Mouse (Mus musculus) neural tube, embryonic 13.5 days (tissue): Measurements from ENCODE around the gene Ank. TPM values are rescaled to one million over a fixed set of nuclear protein-coding genes. Genes with fewer than 3 reads are reported as not detected.

Experiments
- ATAC-seq: fragments of 200-750 bp; cut with Nextera tagmentation; 2 replicates; pipeline ENCODE4 v1.8.0; 2017; ENCODE audit warnings: low read depth, mild to moderate bottlenecking, moderate TSS enrichment, moderate library complexity
- H3K27ac ChIP-seq: fragments of 300-500 bp; sonication (generic); replicated peaks from 2 replicates; pipeline ENCODE4 v1.5.1; 2015; ENCODE audit warnings: moderate library complexity, mild to moderate bottlenecking, inconsistent platforms
- H3K27me3 ChIP-seq: fragments of 300-500 bp; sonication (generic); 2 replicates; pipeline ENCODE4 v1.6.1; 2015; ENCODE audit warnings: mild to moderate bottlenecking, inconsistent platforms
- H3K36me3 ChIP-seq: fragments of 300-500 bp; sonication (generic); 2 replicates; pipeline ENCODE4 v1.6.1; 2015; ENCODE audit warnings: mild to moderate bottlenecking, inconsistent platforms
- H3K4me1 ChIP-seq: fragments of 300-500 bp; sonication (generic); replicated peaks from 2 replicates; pipeline ENCODE4 v1.6.1; 2015; ENCODE audit warnings: inconsistent platforms
- H3K4me2 ChIP-seq: fragments of 300-500 bp; sonication (generic); 2 replicates; pipeline ENCODE4 v1.6.1; 2015; ENCODE audit warnings: inconsistent platforms, mild to moderate bottlenecking, moderate library complexity
- H3K4me3 ChIP-seq: fragments of 300-500 bp; sonication (generic); 2 replicates; pipeline ENCODE4 v1.5.1; 2015; ENCODE audit warnings: mild to moderate bottlenecking, inconsistent platforms
- H3K9ac ChIP-seq: fragments of 300-500 bp; sonication (generic); 2 replicates; pipeline ENCODE4 v1.6.1; 2015; ENCODE audit warnings: moderate library complexity, mild to moderate bottlenecking, inconsistent platforms
- H3K9me3 ChIP-seq: fragments of 300-500 bp; sonication (generic); 2 replicates; pipeline ENCODE4 v1.6.1; 2016; ENCODE audit warnings: inconsistent platforms
- WGBS: fragments of 180-500 bp; shearing (Covaris S2); methylation state at CpG from one replicate; pipeline ENCODE4 v1.1.7; 2015; 5-methylcytosine and 5-hydroxymethylcytosine counted together
- polyA plus RNA-seq: library from polyadenylated mRNA; unstranded; fragments of >200 nt; fragmentation: Nextera tagmentation; extraction: Ambion mirVana; gene quantifications from 2 replicates; pipeline ENCODE4 v1.2.1, GENCODE M21; 2015

Gene Ank
- polyA plus RNA-seq, 1 experiment from 2014 or later: 15.3 TPM

DNA sequence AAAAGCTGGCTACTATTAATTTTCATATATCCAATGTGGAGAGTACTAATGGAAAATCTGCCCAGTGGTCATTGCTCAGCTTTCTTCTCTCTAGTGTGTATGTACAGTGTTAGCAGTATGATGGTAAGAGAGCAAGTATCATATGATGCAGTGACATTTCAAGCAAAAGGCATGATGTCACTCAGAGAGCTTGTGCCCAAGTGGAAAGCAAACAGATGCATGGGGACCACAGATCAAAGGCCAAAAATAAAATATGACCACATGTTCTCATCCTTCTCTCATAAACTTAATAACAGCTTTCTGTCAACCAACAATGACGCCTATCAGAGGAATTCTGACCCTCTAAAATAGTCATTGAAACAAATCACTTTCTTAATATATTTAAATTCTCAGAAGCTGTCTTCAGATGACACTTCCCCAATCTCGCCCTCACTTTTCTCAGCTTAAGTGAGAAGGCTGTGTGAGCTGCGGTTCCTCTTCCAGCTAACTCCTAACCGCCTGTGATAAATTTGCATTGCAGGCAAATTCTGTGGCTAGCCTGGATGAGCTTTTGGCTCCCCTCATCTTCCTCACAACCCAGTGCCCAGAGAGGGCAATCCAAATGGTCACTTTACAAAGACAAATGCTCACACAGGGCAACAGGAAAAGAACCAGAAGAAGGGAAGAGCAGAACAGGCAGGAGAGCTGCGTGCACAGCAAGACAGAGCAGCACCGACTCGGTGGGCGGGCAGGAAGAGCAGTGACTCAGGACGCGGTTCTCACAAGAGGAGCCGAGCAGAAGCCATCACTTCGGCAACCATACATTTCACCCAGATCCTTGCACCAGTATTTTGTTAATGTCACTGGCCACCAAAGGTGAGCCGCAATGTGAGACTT, 158.8 kb downstream of the Ank start:
- Histone ChIP-seq H3K9me3 (no peaks in the 10 kb centered on the region), H3K4me1 (peaks cover 25% of the 10 kb centered on the region), H3K27me3 (no peaks in the 10 kb centered on the region), H3K27ac (no peak overlapping the region), H3K4me3 (no peak overlapping the region), H3K4me2 (no peak overlapping the region), H3K36me3 (peaks cover 33% of the 10 kb centered on the region), H3K9ac (no peak overlapping the region)
- ATAC-seq: no peak
- WGBS: 86% methylated on average over 13 of the region's 13 CpGs

DNA sequence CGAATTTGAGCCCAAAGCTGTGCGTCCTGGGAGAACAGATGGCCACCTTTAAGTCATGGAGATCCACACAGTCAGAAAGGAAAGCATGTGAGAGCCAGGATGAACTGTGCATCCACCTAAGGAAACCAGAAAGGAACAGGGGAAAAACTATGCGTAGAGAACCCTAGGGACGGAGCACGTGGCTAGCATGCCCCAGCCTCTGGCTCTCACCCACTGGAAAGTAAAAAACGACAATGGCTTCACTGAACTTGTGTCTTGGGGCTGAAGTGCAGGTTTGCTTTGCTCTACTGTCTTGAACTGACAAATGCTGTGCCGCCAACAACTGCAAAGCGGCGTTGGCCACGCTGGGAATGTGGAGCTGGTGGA, 159.4 kb downstream of the Ank start:
- no peak for ATAC-seq
- no peak overlapping the region for H3K27ac ChIP-seq
- no peaks in the 10 kb centered on the region for H3K9me3 ChIP-seq
- peaks cover 33% of the 10 kb centered on the region for H3K36me3 ChIP-seq
- no peak overlapping the region for H3K4me2 ChIP-seq
- no peak overlapping the region for H3K9ac ChIP-seq
- no peak overlapping the region for H3K4me3 ChIP-seq
- no peaks in the 10 kb centered on the region for H3K27me3 ChIP-seq
- WGBS: 92% methylated on average over 10 of the region's 10 CpGs
- peaks cover 25% of the 10 kb centered on the region for H3K4me1 ChIP-seq

DNA sequence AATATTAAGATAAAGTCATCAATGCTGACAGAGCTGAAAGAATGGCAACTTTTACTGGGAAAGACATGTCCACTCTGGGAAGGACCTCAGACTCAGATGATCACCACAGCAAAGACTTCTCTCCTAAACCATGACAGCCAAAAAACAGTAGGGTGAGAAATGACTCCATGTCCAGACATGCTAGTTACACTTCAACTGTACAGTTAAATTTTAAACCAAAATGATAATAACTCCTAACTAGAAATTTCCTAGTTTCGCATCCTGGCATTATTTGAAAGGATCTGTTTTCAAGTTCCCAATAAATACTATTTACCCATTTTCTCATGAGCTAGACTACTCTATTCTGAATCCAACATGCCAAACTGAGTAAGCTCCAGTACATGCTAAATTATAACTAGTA, 159.8 kb downstream of the Ank start:
- 95% methylated on average over 1 of the region's 1 CpGs for WGBS
- no peak overlapping the region for H3K4me2 ChIP-seq

DNA sequence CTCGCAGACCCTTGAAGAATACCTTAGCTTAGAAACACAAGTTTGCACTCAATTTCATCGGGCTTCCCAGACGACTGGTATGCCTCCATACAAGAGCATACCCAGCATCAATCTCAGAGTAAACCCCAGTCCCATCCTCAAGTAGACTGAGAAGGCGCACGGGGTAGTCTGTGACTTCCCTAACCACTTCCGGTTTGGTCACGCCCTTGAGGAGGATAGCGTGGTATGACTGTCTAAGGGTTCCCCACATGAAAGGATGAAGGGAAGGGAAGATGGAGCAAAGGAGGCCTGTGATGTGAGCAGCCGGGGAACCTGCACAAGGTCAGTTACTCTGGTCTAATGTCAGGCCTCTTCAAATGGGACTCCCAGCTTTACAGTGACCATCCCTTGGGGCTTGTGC, 161.3 kb downstream of the Ank start:
- H3K27ac ChIP-seq: no peak overlapping the region
- WGBS: 90% methylated on average over 9 of the region's 9 CpGs
- H3K36me3 ChIP-seq: peaks cover 23% of the 10 kb centered on the region
- peaks cover 31% of the 10 kb centered on the region for H3K4me1 ChIP-seq
- H3K27me3 ChIP-seq: no peaks in the 10 kb centered on the region
- ATAC-seq: no peak
- no peak overlapping the region for H3K9ac ChIP-seq
- H3K9me3 ChIP-seq: no peaks in the 10 kb centered on the region
- no peak overlapping the region for H3K4me2 ChIP-seq
- no peak overlapping the region for H3K4me3 ChIP-seq

More for the DNA sequence above, 159.8 kb downstream of the Ank start:
- Histone ChIP-seq H3K9ac (no peak overlapping the region), H3K4me3 (no peak overlapping the region), H3K4me1 (peaks cover 29% of the 10 kb centered on the region), H3K9me3 (no peaks in the 10 kb centered on the region), H3K27me3 (no peaks in the 10 kb centered on the region), H3K36me3 (peaks cover 33% of the 10 kb centered on the region), H3K27ac (no peak overlapping the region)
- ATAC-seq: no peak

DNA sequence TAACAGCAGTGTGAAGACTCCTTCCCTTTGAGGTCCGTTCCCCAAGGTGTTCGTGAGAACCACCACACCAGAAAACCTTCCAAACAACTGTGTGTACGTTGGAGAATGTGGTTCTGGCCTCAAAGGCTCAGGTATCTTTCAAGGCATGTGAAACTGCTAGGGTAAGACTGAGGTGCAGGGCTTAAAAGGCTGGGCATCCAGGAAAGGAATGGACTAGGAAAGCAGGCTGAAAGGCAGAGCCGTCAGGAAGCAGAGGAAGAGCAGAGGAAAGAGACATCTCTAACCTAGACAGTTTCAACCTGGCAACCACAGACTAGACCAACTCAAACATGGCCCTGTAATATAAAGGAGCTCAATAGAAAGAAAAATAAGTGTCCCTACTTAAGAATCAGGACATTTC, 162.6 kb downstream of the Ank start:
- WGBS: 90% methylated on average over 4 of the region's 4 CpGs
- Histone ChIP-seq H3K4me3 (peak overlapping the region; percentile 88; the same call in 1 of the 2 replicates), H3K27ac (no peak overlapping the region), H3K27me3 (no peaks in the 10 kb centered on the region), H3K9ac (0 out of 2 replicates have a peak overlapping the region, but pooled peaks have one; percentile 84), H3K4me2 (peak overlapping the region; percentile 85), H3K36me3 (peaks cover 18% of the 10 kb centered on the region), H3K4me1 (peaks cover 31% of the 10 kb centered on the region), H3K9me3 (no peaks in the 10 kb centered on the region)
- no peak for ATAC-seq

DNA sequence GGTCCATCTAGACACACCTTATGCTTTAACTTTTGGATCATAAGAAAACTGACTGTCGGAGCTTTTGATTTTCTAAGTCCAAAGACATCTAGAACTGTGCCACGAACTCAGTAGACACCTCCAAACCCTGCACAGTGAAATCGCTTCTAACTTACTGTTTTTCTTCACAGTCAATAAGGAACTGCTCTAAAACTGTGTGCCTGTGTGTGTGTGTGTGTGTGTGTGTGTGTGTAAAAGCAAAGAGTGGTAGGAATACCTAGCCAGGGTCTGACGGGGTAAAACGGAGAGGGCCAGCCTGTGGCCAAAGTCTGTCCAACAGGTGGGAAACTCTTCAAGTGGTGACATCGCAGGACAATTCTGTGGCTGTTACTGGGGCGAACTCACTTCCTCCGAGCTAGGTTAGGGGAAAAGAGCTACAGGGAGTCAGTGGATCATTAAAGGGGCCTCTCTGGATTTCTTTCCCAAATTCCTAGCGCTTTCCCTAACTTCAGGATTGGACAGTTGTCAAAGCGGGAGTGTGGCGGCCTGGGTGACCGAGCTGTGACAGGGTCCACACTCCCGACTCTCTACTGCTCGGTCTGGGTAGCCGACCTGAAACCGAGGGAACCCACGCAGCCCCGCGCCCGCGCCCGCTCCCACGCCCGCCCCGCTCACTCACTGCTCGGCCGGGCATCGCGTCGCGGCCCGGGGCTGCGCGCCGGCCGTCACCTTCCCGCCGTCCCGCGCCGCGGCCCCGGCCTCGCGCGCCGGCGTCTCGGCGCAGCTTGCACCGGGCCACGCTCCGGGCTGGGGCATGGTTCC, 163.5 kb downstream of the Ank start:
- Histone ChIP-seq H3K27ac (peak overlapping the region; percentile 59; the same call in 1 of the 2 replicates), H3K4me3 (peak overlapping the region; percentile 88), H3K27me3 (no peaks in the 10 kb centered on the region), H3K9ac (peak overlapping the region; percentile 84), H3K4me1 (peaks cover 31% of the 10 kb centered on the region), H3K9me3 (no peaks in the 10 kb centered on the region), H3K4me2 (peak overlapping the region; percentile 85), H3K36me3 (peaks cover 18% of the 10 kb centered on the region)
- peak; percentile 85 for ATAC-seq
- WGBS: 3% methylated on average over 51 of the region's 53 CpGs

DNA sequence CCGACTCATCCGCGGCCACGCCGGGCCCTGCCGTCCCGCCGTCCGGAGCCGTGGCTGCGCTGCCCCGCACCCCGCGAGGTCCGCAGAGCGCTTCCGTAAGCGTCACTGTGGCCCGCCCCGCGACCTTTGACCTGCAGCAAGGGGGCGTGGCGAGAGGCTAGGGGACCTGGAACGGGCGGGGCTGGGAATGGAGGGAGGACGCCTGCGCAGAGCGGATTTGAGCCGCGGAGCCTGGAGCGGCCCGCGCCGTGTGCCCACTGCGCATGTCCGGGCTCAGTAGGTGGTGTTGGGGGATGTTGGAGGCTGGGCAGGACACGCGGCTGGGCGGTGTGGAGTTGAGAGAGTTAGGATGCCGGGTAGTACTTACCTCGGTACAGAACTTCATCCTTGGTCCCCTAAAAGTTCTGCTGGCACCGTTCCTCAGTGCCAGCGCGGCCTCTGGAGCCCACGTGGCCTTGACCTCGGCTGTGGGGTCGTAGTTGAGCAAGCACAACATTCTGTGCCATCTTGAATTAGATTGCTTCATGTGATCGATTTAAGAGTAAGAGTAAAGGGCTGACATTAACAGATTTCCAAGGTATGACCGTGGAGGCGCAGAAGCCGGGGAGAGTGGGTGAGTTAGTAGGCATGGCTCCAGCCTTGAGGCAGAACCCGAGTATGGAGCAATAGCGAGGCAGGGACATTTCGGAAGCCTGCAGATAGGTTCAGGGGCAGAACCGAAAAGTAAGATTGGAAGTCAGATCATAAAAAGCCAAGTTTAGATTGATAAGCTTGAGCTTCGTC, 164.3 kb downstream of the Ank start, which contains the start of gene Otulin:
TSS of gene Otulin (minus strand) at position 93 of the 783 bp plus-strand sequence.
- 7% methylated on average over 48 of the region's 56 CpGs for WGBS
- Histone ChIP-seq H3K4me1 (peaks cover 31% of the 10 kb centered on the region), H3K9ac (peak within 1 kb of the TSS; percentile 84), H3K4me2 (peak within 1 kb of the TSS; percentile 85), H3K4me3 (peak within 1 kb of the TSS; percentile 88), H3K36me3 (peaks cover 10% of the 10 kb centered on the region), H3K27me3 (no peaks in the 10 kb centered on the region), H3K9me3 (no peaks in the 10 kb centered on the region), H3K27ac (peak within 1 kb of the TSS; percentile 76)
- ATAC-seq: peak; percentile 98

DNA sequence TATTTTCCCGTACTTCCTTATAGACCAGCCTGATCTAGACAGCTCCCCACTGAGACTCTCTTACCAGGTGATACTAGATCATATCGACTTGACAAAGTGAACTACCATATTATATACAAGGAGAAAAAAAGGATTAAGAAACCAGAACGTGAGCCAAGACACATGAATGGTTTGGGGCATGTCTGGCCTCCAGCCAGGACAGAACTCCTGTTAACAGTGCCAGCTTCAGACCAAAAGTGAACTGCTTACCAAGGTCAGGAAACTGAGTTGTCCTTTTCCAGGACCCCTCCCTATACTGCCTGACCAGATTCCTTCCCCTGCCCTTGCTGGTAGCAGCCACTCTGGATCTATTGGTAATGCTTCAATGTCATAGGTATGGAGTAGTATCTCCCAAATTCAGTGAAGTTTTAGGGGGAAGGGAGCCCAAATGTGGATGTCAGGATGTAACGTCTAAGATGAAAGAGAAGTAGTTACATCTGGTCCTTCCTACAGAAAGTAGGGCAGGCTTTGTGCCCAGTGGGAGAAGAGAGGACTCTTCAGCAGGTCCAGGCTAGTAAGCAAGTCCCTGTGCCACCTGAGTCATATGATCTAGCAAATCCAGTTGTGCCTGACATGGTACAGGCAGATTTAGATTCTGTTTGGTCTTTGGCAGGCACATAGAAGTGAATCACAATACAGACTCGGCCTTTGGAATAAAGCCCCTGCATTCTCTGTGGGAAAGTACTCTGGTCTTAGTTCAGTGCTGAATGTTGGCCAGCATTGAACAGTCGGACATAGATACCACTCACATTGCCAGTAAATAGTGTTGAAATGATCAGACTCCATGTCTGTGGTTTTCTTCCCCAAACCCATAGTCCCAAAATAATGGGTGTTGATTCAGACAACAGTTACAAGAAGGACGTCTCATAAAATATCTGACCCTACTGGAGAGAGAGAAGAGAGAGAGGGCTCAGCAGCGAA, 167.7 kb downstream of the Ank start:
- no peak overlapping the region for H3K4me3 ChIP-seq
- 81% methylated on average over 8 of the region's 8 CpGs for WGBS
- H3K27ac ChIP-seq: no peak overlapping the region
- H3K4me2 ChIP-seq: no peak overlapping the region
- H3K9me3 ChIP-seq: no peaks in the 10 kb centered on the region
- H3K4me1 ChIP-seq: peaks cover 15% of the 10 kb centered on the region
- H3K9ac ChIP-seq: no peak overlapping the region
- no peaks in the 10 kb centered on the region for H3K27me3 ChIP-seq
- ATAC-seq: no peak
- H3K36me3 ChIP-seq: no peaks in the 10 kb centered on the region

DNA sequence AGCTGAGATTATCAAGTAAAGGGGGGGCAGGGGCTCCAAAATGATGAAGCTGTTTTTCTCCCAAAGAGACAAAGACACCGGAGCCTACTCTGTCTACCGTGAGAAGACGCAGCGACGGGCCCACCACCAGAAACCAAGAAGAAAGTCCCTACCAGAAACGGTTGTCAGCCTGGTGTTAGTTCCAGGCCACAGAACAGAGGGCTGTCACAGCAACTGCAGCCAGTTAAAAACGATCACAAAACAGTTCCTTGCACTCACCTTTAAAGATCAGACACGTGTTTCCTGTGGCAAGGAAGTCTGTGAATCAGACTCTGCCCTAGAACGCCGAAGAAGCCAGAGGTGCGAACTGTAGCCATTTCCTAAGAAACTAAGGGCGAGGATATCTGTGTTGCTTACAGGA, 174.7 kb downstream of the Ank start:
- no peak for ATAC-seq
- Histone ChIP-seq H3K4me1 (no peaks in the 10 kb centered on the region), H3K4me2 (no peak overlapping the region), H3K36me3 (no peaks in the 10 kb centered on the region), H3K9ac (no peak overlapping the region), H3K27ac (no peak overlapping the region), H3K4me3 (no peak overlapping the region), H3K9me3 (no peaks in the 10 kb centered on the region), H3K27me3 (no peaks in the 10 kb centered on the region)
- 78% methylated on average over 12 of the region's 12 CpGs for WGBS

DNA sequence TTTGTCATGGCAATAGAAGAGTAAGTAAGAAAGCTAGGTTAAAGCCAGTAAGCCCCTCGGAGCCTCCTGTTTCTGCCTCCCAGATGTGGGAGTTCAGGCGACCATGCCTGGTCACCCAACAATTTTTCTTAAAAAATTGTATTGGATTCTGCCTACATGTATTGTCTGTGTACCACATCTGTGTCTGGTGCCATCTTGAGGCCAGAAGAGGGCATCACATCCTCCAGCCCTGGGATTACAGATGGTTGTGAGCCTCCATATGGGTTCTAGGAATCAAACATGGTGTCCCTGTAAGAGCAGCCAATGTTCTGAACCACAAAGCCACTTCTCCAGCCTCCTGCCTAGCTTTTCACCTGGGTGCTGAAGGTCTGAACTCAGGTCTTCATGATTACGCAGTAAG, 176.4 kb downstream of the Ank start:
- Histone ChIP-seq H3K9me3 (no peaks in the 10 kb centered on the region), H3K27ac (no peak overlapping the region), H3K9ac (no peak overlapping the region), H3K36me3 (no peaks in the 10 kb centered on the region), H3K27me3 (no peaks in the 10 kb centered on the region), H3K4me1 (no peaks in the 10 kb centered on the region), H3K4me2 (no peak overlapping the region), H3K4me3 (no peak overlapping the region)
- 85% methylated on average over 3 of the region's 3 CpGs for WGBS
- ATAC-seq: no peak
